Mouse (Mus musculus) MEL (cell line): ENCODE measurements around the gene Tmem144. TPM values are rescaled to one million over a fixed set of nuclear protein-coding genes. Genes with fewer than 3 reads are reported as not detected.

Experiments
- DNase-seq: peaks from one replicate; pipeline ENCODE4 v3.0.0; 2011; ENCODE audit warnings: low read depth, low spot score
- H3K27ac ChIP-seq: 2 replicates; pipeline ENCODE4 v1.5.1; 2012; ENCODE audit warnings: low read depth, mild to moderate bottlenecking, control low read depth, low read length, moderate library complexity; ENCODE audit not compliant: control insufficient read depth
- H3K27me3 ChIP-seq, 2 experiments: fragments of 150-350 bp in 1 of 2; sonication (generic) in 1 of 2; 2 replicates each; pipeline ENCODE4 v1.6.1; 2012; ENCODE audit warnings: low read length in 2 of 2, mild to moderate bottlenecking in 2 of 2, improper control_type of control experiment in 1 of 2, moderate library complexity in 1 of 2; ENCODE audit not compliant: insufficient read depth in 2 of 2, control insufficient read depth in 1 of 2
- H3K36me3 ChIP-seq, 2 experiments: 2 replicates each; pipeline ENCODE4 v1.6.1; 2012 to 2014; ENCODE audit warnings: low read length in 2 of 2, improper control_type of control experiment in 1 of 2, inconsistent platforms in 1 of 2, mild to moderate bottlenecking in 1 of 2; ENCODE audit not compliant: insufficient read depth in 2 of 2, control insufficient read depth in 1 of 2
- H3K4me1 ChIP-seq, 2 experiments: fragments of 150-350 bp in 1 of 2; sonication (generic) in 1 of 2; 2 replicates each; pipeline ENCODE4 v1.6.1; 2012; ENCODE audit warnings: low read length in 2 of 2, improper control_type of control experiment in 1 of 2, mild to moderate bottlenecking in 1 of 2; ENCODE audit not compliant: insufficient read depth in 2 of 2, control insufficient read depth in 1 of 2
- H3K4me3 ChIP-seq, 2 experiments: fragments of 150-350 bp in 1 of 2; sonication (generic) in 1 of 2; 2 replicates each; pipeline ENCODE4 v1.5.1; 2012; ENCODE audit warnings: low read depth in 2 of 2, low read length in 2 of 2, mild to moderate bottlenecking in 2 of 2, moderate library complexity in 2 of 2, control low read depth in 1 of 2, improper control_type of control experiment in 1 of 2; ENCODE audit not compliant: control insufficient read depth in 1 of 2, insufficient read depth in 1 of 2
- H3K79me2 ChIP-seq: 2 replicates; pipeline ENCODE4 v1.6.1; 2012; ENCODE audit warnings: mild to moderate bottlenecking, low read length, moderate library complexity; ENCODE audit not compliant: control insufficient read depth, poor library complexity, insufficient read depth
- H3K9ac ChIP-seq: 2 replicates; pipeline ENCODE4 v1.6.1; 2012; ENCODE audit warnings: low read depth, mild to moderate bottlenecking, control low read depth, low read length, moderate library complexity; ENCODE audit not compliant: control insufficient read depth, poor library complexity, severe bottlenecking
- H3K9me3 ChIP-seq: fragments of 150-350 bp; sonication (generic); replicated peaks from 2 replicates; pipeline ENCODE4 v1.6.1; 2012; ENCODE audit warnings: mild to moderate bottlenecking, low read length, improper control_type of control experiment, moderate library complexity; ENCODE audit not compliant: insufficient read depth
- BHLHE40 ChIP-seq: IDR thresholded peaks from 2 replicates; pipeline ENCODE4 v1.6.1; 2012; ENCODE audit warnings: low read depth, mild to moderate bottlenecking, inconsistent platforms, low read length, improper control_type of control experiment, borderline replicate concordance
- CHD1 ChIP-seq: IDR thresholded peaks from 2 replicates; pipeline ENCODE4 v1.6.1; 2012; ENCODE audit warnings: low read depth, mild to moderate bottlenecking, inconsistent platforms, low read length, improper control_type of control experiment
- GABPA ChIP-seq: IDR thresholded peaks from 2 replicates; pipeline ENCODE4 v1.6.1; 2012; ENCODE audit warnings: low read depth, mild to moderate bottlenecking, inconsistent platforms, low read length, improper control_type of control experiment, moderate library complexity
- KAT2A ChIP-seq: conservative IDR thresholded peaks from 2 replicates; pipeline ENCODE4 v1.6.1; 2012; ENCODE audit warnings: low read depth, low read length, improper control_type of control experiment, inconsistent platforms
- MEF2A ChIP-seq: IDR thresholded peaks from 2 replicates; pipeline ENCODE4 v1.6.1; 2014; ENCODE audit warnings: low read depth, mild to moderate bottlenecking, inconsistent platforms, low read length, improper control_type of control experiment; ENCODE audit not compliant: poor library complexity, insufficient replicate concordance, severe bottlenecking; ENCODE audit errors: extremely low read depth
- MYB ChIP-seq: IDR thresholded peaks from 2 replicates; pipeline ENCODE4 v1.6.1; 2011; ENCODE audit warnings: mild to moderate bottlenecking, low read depth, low read length, improper control_type of control experiment
- POLR2AphosphoS5 ChIP-seq: IDR thresholded peaks from 2 replicates; pipeline ENCODE4 v1.6.1; 2012; ENCODE audit warnings: low read depth, borderline replicate concordance, mild to moderate bottlenecking, inconsistent platforms, low read length, moderate library complexity, mixed read lengths
- SMC3 ChIP-seq: IDR thresholded peaks from 2 replicates; pipeline ENCODE4 v1.6.1; 2011; ENCODE audit warnings: low read depth, low read length, improper control_type of control experiment
- TCF12 ChIP-seq: IDR thresholded peaks from 2 replicates; pipeline ENCODE4 v1.6.1; 2014; ENCODE audit warnings: low read depth, mild to moderate bottlenecking, inconsistent platforms, low read length, improper control_type of control experiment, moderate library complexity
- UBTF ChIP-seq: IDR thresholded peaks from 2 replicates; pipeline ENCODE4 v1.6.1; 2012; ENCODE audit warnings: low read depth, mild to moderate bottlenecking, inconsistent platforms, low read length, improper control_type of control experiment, moderate library complexity, borderline replicate concordance; ENCODE audit not compliant: insufficient read depth
- ZKSCAN1 ChIP-seq: IDR thresholded peaks from 2 replicates; pipeline ENCODE4 v1.6.1; 2012; ENCODE audit warnings: low read depth, mild to moderate bottlenecking, inconsistent platforms, low read length, improper control_type of control experiment, moderate library complexity
- ZMIZ1 ChIP-seq: IDR thresholded peaks from 2 replicates; pipeline ENCODE4 v1.6.1; 2012; ENCODE audit warnings: low read depth, mild to moderate bottlenecking, inconsistent platforms, low read length, improper control_type of control experiment, moderate library complexity
- ZNF384 ChIP-seq: IDR thresholded peaks from 2 replicates; pipeline ENCODE4 v1.6.1; 2012; ENCODE audit warnings: low read depth, mild to moderate bottlenecking, inconsistent platforms, low read length, improper control_type of control experiment
- polyA plus RNA-seq, 2 experiments: library from polyadenylated mRNA; stranded (reverse) in 1 of 2; unstranded in 1 of 2; fragments of >175 nt in 1 of 2; fragments of >200 nt in 1 of 2; gene quantifications; 2 replicates each; pipeline versions ENCODE4 v1.2.1 to v1.2.4; 2012; ENCODE audit warnings: low replicate concordance in 2 of 2, low read depth in 1 of 2; ENCODE audit not compliant: insufficient read length in 2 of 2, insufficient read depth in 1 of 2, missing spikeins in 1 of 2
- total RNA-seq: library from RNA; depleted of rRNA; stranded (reverse); fragments of 300-350 nt; gene quantifications from 2 replicates; pipeline ENCODE4 v1.2.3, GENCODE M21; 2012; rRNA removed

Tmem144 gene
- total and polyA plus RNA-seq, 3 experiments = 0.04 to 0.25 TPM; not detected in 1

- Histone ChIP-seq H3K27me3 (peaks cover 0 to 3% of the 10 kb centered on the region in 2 experiments; a peak in 3 of 4 replicates), H3K4me3 (no peak overlapping the region), H3K9ac (no peak overlapping the region), H3K4me1 (no peaks in the 10 kb centered on the region), H3K79me2 (no peaks in the 10 kb centered on the region), H3K27ac (no peak overlapping the region), H3K9me3 (no peaks in the 10 kb centered on the region), H3K36me3 (no peaks in the 10 kb centered on the region)
- no peak for DNase-seq
- no peak for TF ChIP-seq BHLHE40
Measured at GRCm38 (mm10) chr3:79783630-79784361, 68.8 kb downstream of the Tmem144 start.

DNA sequence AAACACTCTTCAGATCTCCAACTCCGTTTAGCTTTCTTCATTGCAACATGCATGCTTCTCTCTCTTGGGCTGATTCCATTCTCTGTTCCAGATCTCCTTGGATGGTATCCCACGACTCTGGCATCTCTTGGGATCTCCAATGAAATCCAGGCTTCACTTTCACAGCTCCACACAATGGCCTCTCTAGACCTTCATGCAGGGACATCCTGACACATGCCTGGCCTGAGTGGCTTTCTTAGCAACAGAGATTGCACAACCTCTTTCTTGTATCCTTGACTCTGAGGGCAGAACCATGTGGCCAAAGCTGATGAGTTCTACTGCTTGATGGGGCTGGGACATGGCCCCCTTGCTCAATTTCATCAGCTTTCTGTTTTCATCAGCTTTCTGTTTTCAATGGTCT is 79.9 kb downstream of the Tmem144 start:
- TF ChIP-seq ZMIZ1 (no peak), MYB (no peak), ZNF384 (no peak), POLR2AphosphoS5 (no peak), SMC3 (no peak), UBTF (no peak), TCF12 (no peak), ZKSCAN1 (no peak), MEF2A (no peak), KAT2A (no peak), GABPA (no peak), CHD1 (no peak)
- DNase-seq = no peak
- Histone ChIP-seq H3K4me3 (no peak overlapping the region), H3K27me3 (no peaks in the 10 kb centered on the region), H3K79me2 (no peaks in the 10 kb centered on the region), H3K9me3 (no peaks in the 10 kb centered on the region), H3K9ac (no peak overlapping the region), H3K27ac (no peak overlapping the region), H3K36me3 (no peaks in the 10 kb centered on the region), H3K4me1 (no peaks in the 10 kb centered on the region)

Other genes with a start within 250 kb of the Tmem144 start
- gene 4930579G24Rik, start 223.7 kb downstream of the Tmem144 start, total RNA-seq = 9.2 and 10.7 TPM in 2 replicates
- 1 to 10 TPM in 1 of 2 experiments, not detected in 1; 8.5 TPM for gene 4930579G24Rik, start 223.7 kb downstream of the Tmem144 start, polyA plus RNA-seq
- 34.2 and 37.6 TPM in 2 replicates for gene Etfdh, start 223.3 kb downstream of the Tmem144 start, total RNA-seq
- gene Etfdh, start 223.3 kb downstream of the Tmem144 start, polyA plus RNA-seq = 10 to 100 TPM in 1 of 2 experiments, not detected in 1; 47.7 TPM
- gene Rxfp1, start 114.9 kb downstream of the Tmem144 start, total RNA-seq = not detected in 2 replicates
- not detected for gene Rxfp1, start 114.9 kb downstream of the Tmem144 start, polyA plus RNA-seq
- gene Fam198b, start 31.8 kb upstream of the Tmem144 start, total RNA-seq = 1.5 and 4.9 TPM in 2 replicates
- gene Fam198b, start 31.8 kb upstream of the Tmem144 start, polyA plus RNA-seq = 1 to 10 TPM in 1 of 2 experiments, not detected in 1; 3.1 TPM